Mouse (Mus musculus) neural tube, embryonic 10.5 days (tissue): Measurements from ENCODE around the gene Adam17.
"Not testable (repeated sequence)": the region's sequence is repeated elsewhere in the genome, so short reads cannot be mapped to it uniquely, and the experiment has no call there.

ENCODE experiments used
- DNase-seq: peaks from one replicate; pipeline ENCODE4 v3.0.0-alpha.2; 2017; ENCODE audit warnings: low spot score; ENCODE audit errors: extremely low spot score

Adam17 gene

GRCm38 (mm10) chr12:21373100-21373819 is at the start of gene Adam17:
Gene Adam17, minus strand, starts transcription at chr12:21373632.
- DNase-seq = peak; percentile 94

- DNase-seq = peak; percentile 21
Measured at GRCm38 (mm10) chr12:21418621-21419131, 45.2 kb upstream of the Adam17 start.

- peak; percentile 24 for DNase-seq
Measured at GRCm38 (mm10) chr12:21418083-21418482, 44.7 kb upstream of the Adam17 start.

- DNase-seq = peak; percentile 99
Measured at GRCm38 (mm10) chr12:21417100-21418070, 44.0 kb upstream of the Adam17 start, which contains the start of gene Ywhaq. Gene Ywhaq, minus strand, starts transcription at chr12:21417637.

- peak; percentile 29 for DNase-seq
Measured at GRCm38 (mm10) chr12:21416506-21416905, 43.1 kb upstream of the Adam17 start.

GRCm38 (mm10) chr12:21410620-21411019 is 37.2 kb upstream of the Adam17 start:
- DNase-seq = no peak

- no peak for DNase-seq
Measured at GRCm38 (mm10) chr12:21409651-21410050, 36.2 kb upstream of the Adam17 start.

GRCm38 (mm10) chr12:21408789-21409367 is 35.4 kb upstream of the Adam17 start:
- no peak for DNase-seq

GRCm38 (mm10) chr12:21402771-21403170 is 29.3 kb upstream of the Adam17 start:
- DNase-seq = no peak

GRCm38 (mm10) chr12:21386201-21386600 is 12.8 kb upstream of the Adam17 start:
- no peak for DNase-seq

- DNase-seq = not testable (repeated sequence)
Measured at GRCm38 (mm10) chr12:21378765-21379346, 5.4 kb upstream of the Adam17 start.

- no peak for DNase-seq
Measured at GRCm38 (mm10) chr12:21375376-21376157, 2.1 kb upstream of the Adam17 start.

GRCm38 (mm10) chr12:21373820-21374475 is 516 bp upstream of the Adam17 start:
- DNase-seq = no peak

- no peak for DNase-seq
Measured at GRCm38 (mm10) chr12:21370035-21370611, 3.3 kb downstream of the Adam17 start.

- DNase-seq = no peak
Measured at GRCm38 (mm10) chr12:21369087-21369410, 4.4 kb downstream of the Adam17 start.

- DNase-seq = no peak
Measured at GRCm38 (mm10) chr12:21368376-21369086, 4.9 kb downstream of the Adam17 start.

- no peak for DNase-seq
Measured at GRCm38 (mm10) chr12:21364624-21365435, 8.6 kb downstream of the Adam17 start.

GRCm38 (mm10) chr12:21363195-21363594 is 10.2 kb downstream of the Adam17 start:
- no peak for DNase-seq
